Mouse (Mus musculus): ENCODE measurements at regions not wholly inside any gene's neighbourhood (a gene's known extent, or its start where the extent isn't known, plus 50 kb on each side); places are given as distances from the start of the nearest gene placed in this dataset.

- no peaks in the 10 kb centered on the region for H3K79me2 ChIP-seq (ENCODE audit: control insufficient read depth, insufficient read depth, low read length, poor library complexity)
- H3K4me3 ChIP-seq (ENCODE audit: control insufficient read depth in 1 of 2, insufficient read depth in 1 of 2, low read depth in 2 of 2, low read length in 2 of 2), result no peak overlapping the region
- no peaks in the 10 kb centered on the region for H3K9me3 ChIP-seq (replicated peaks; ENCODE audit: insufficient read depth, low read length)
- no peak for TF ChIP-seq MAFK (IDR thresholded peaks at IDR 0.05; ENCODE audit: borderline replicate concordance, low read depth, low read length)
- no peak for TF ChIP-seq MAZ (IDR thresholded peaks at IDR 0.05; ENCODE audit: low read depth, low read length)
- TF ChIP-seq EP300 (IDR thresholded peaks at IDR 0.05; ENCODE audit: low read depth in 1 of 2, low read length in 2 of 2), result no peak
- no peak for TF ChIP-seq E2F4 (IDR thresholded peaks at IDR 0.05; ENCODE audit: borderline replicate concordance, low read depth, low read length)
- TF ChIP-seq ZC3H11A (IDR thresholded peaks at IDR 0.05; ENCODE audit: low read depth, low read length), result no peak
- no peak for TF ChIP-seq NRF1 (IDR thresholded peaks at IDR 0.05; ENCODE audit: insufficient read depth, low read depth, low read length, poor library complexity, severe bottlenecking)
- TF ChIP-seq CHD2 (IDR thresholded peaks at IDR 0.05; ENCODE audit: low read length), result no peak
- TF ChIP-seq TBP (IDR thresholded peaks at IDR 0.05; ENCODE audit: low read depth, low read length), result no peak
- no peak for TF ChIP-seq TAL1 (IDR thresholded peaks at IDR 0.05; ENCODE audit: low read length)
- no peak for TF ChIP-seq ELF1 (IDR thresholded peaks at IDR 0.05; ENCODE audit: low read depth, low read length)
- no peak for TF ChIP-seq USF2 (IDR thresholded peaks at IDR 0.05; ENCODE audit: borderline replicate concordance in 1 of 2, insufficient read depth in 1 of 2, low read depth in 1 of 2, low read length in 2 of 2)
- no peak for TF ChIP-seq NELFE (IDR thresholded peaks at IDR 0.05; ENCODE audit: low read depth, low read length)
- no peak for TF ChIP-seq ZNF384 (IDR thresholded peaks at IDR 0.05; ENCODE audit: low read depth, low read length)
- TF ChIP-seq MXI1 (IDR thresholded peaks at IDR 0.05; ENCODE audit: low read depth, low read length), result no peak
- TF ChIP-seq ZKSCAN1 (IDR thresholded peaks at IDR 0.05; ENCODE audit: low read depth, low read length), result no peak
- TF ChIP-seq GATA1 (IDR thresholded peaks at IDR 0.05; ENCODE audit: low read depth, low read length), result no peak
- no peak for TF ChIP-seq BHLHE40 (IDR thresholded peaks at IDR 0.05; ENCODE audit: borderline replicate concordance, low read depth, low read length)
- TF ChIP-seq MYC (IDR thresholded peaks at IDR 0.05; ENCODE audit: low read depth, low read length), result no peak
- no peak for TF ChIP-seq ETS1 (IDR thresholded peaks at IDR 0.05; ENCODE audit: low read depth, low read length)
- no peak for TF ChIP-seq MYB (IDR thresholded peaks at IDR 0.05; ENCODE audit: low read depth, low read length)
- H3K36me3 ChIP-seq (ENCODE audit: control insufficient read depth in 1 of 2, insufficient read depth in 2 of 2, low read length in 2 of 2), result no peaks in the 10 kb centered on the region
- DNase-seq (ENCODE audit: low read depth, low spot score), result no peak
- no peaks in the 10 kb centered on the region for H3K4me1 ChIP-seq (ENCODE audit: control insufficient read depth in 1 of 2, insufficient read depth in 2 of 2, low read length in 2 of 2)
- no peak overlapping the region for H3K27ac ChIP-seq (ENCODE audit: control insufficient read depth, low read depth, low read length)
- no peaks in the 10 kb centered on the region for H3K27me3 ChIP-seq (ENCODE audit: control insufficient read depth in 1 of 2, insufficient read depth in 2 of 2, low read length in 2 of 2)
- no peak overlapping the region for H3K9ac ChIP-seq (ENCODE audit: control insufficient read depth, low read depth, low read length, poor library complexity, severe bottlenecking)
Measured at GRCm38 (mm10) chr2:106383415-106384285, 309.4 kb upstream of the Mpped2 start.

GRCm38 (mm10) chr2:106384286-106384595 lies 308.8 kb upstream of the Mpped2 start:
- TF ChIP-seq NRF1 (IDR thresholded peaks at IDR 0.05; ENCODE audit: insufficient read depth, low read depth, low read length, poor library complexity, severe bottlenecking) (no peak), POLR2AphosphoS5 (IDR thresholded peaks at IDR 0.05; ENCODE audit: borderline replicate concordance, low read depth, low read length) (no peak), TAL1 (IDR thresholded peaks at IDR 0.05; ENCODE audit: low read length) (no peak), RCOR1 (IDR thresholded peaks at IDR 0.05; ENCODE audit: low read depth, low read length) (no peak), KAT2A (conservative IDR thresholded peaks at IDR 0.05; ENCODE audit: low read depth, low read length) (no peak), CTCF (IDR thresholded peaks at IDR 0.05 in 2 of 3, conservative IDR thresholded peaks at IDR 0.05 in 1 of 3; ENCODE audit: control insufficient read depth in 1 of 3, insufficient read depth in 1 of 3, low read depth in 2 of 3, low read length in 3 of 3, poor library complexity in 1 of 3, severe bottlenecking in 1 of 3) (no peak), MAX (IDR thresholded peaks at IDR 0.05; ENCODE audit: low read length) (no peak), JUND (IDR thresholded peaks at IDR 0.05; ENCODE audit: low read depth, low read length) (no peak), ETS1 (IDR thresholded peaks at IDR 0.05; ENCODE audit: low read depth, low read length) (no peak), USF2 (IDR thresholded peaks at IDR 0.05; ENCODE audit: borderline replicate concordance in 1 of 2, insufficient read depth in 1 of 2, low read depth in 1 of 2, low read length in 2 of 2) (no peak), ZMIZ1 (IDR thresholded peaks at IDR 0.05; ENCODE audit: low read depth, low read length) (no peak), MEF2A (IDR thresholded peaks at IDR 0.05; ENCODE audit: extremely low read depth, insufficient replicate concordance, low read depth, low read length, poor library complexity, severe bottlenecking) (no peak), EP300 (IDR thresholded peaks at IDR 0.05; ENCODE audit: low read depth in 1 of 2, low read length in 2 of 2) (no peak), SIN3A (IDR thresholded peaks at IDR 0.05; ENCODE audit: low read length) (no peak), NELFE (IDR thresholded peaks at IDR 0.05; ENCODE audit: low read depth, low read length) (no peak)
- Histone ChIP-seq H3K27ac (ENCODE audit: control insufficient read depth, low read depth, low read length) (no peak overlapping the region), H3K9me3 (replicated peaks; ENCODE audit: insufficient read depth, low read length) (no peaks in the 10 kb centered on the region), H3K9ac (ENCODE audit: control insufficient read depth, low read depth, low read length, poor library complexity, severe bottlenecking) (no peak overlapping the region), H3K36me3 (ENCODE audit: control insufficient read depth in 1 of 2, insufficient read depth in 2 of 2, low read length in 2 of 2) (no peaks in the 10 kb centered on the region), H3K79me2 (ENCODE audit: control insufficient read depth, insufficient read depth, low read length, poor library complexity) (no peaks in the 10 kb centered on the region), H3K27me3 (ENCODE audit: control insufficient read depth in 1 of 2, insufficient read depth in 2 of 2, low read length in 2 of 2) (no peaks in the 10 kb centered on the region), H3K4me3 (ENCODE audit: control insufficient read depth in 1 of 2, insufficient read depth in 1 of 2, low read depth in 2 of 2, low read length in 2 of 2) (no peak overlapping the region), H3K4me1 (ENCODE audit: control insufficient read depth in 1 of 2, insufficient read depth in 2 of 2, low read length in 2 of 2) (no peaks in the 10 kb centered on the region)
- no peak for DNase-seq (ENCODE audit: low read depth, low spot score)
